Mouse (Mus musculus): ENCODE data around the gene Vmn1r198. TPM values are rescaled to one million over a fixed set of nuclear protein-coding genes. Genes with fewer than 3 reads are reported as not detected.
"Not testable (repeated sequence)": the region's sequence is repeated elsewhere in the genome, so short reads cannot be mapped to it uniquely, and the experiment has no call there.

Vmn1r198 gene
- not detected in 2 replicates for polyA plus RNA-seq (2015; fragmentation: Nextera tagmentation; extraction: Ambion mirVana)

DNA sequence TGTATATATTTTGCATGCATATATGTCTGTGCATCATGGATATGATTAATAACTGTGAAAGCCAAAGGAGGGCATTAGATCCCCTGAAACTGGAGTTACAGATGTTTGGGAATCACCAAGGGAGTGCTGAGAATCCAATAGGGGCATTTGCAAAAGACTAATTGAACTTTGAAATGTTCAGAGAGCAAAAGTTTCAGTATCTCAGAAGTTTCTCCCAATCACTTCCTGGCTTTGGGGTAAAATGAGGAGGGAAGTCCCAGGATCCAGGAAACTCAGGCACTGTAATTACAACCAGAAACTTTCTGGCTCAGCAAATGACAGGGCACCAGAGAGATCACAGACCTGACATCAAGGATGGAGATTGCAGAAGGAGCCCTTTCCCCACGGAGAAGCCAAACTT, at the start of gene Vmn1r198:
Gene Vmn1r198 (plus strand): TSS at position 301 of the 400 bp plus-strand sequence.
- no peaks in the 10 kb centered on the region for H3K36me3 ChIP-seq (ENCODE audit: control insufficient read depth, insufficient read depth)
- H3K9me3 ChIP-seq (replicated peaks; ENCODE audit: control insufficient read depth, low read length), result no peaks in the 10 kb centered on the region
- H3K4me2 ChIP-seq (ENCODE audit: low read depth, low read length), result no peak within 1 kb of the TSS
- H3K4me1 ChIP-seq (ENCODE audit: control insufficient read depth, insufficient read depth, low read length), result no peaks in the 10 kb centered on the region
- no peak for ATAC-seq (replicated peaks; ENCODE audit: extremely low read depth, insufficient read depth, low FRiP score)
- no peak within 1 kb of the TSS for H3K4me3 ChIP-seq (ENCODE audit: low read length)
- WGBS, result 30% methylated on average over 1 of the region's 1 CpGs
- no peak within 1 kb of the TSS for H3K9ac ChIP-seq (ENCODE audit: low read length)
- no peaks in the 10 kb centered on the region for H3K27me3 ChIP-seq (ENCODE audit: control insufficient read depth, insufficient read depth, low read length)
- H3K27ac ChIP-seq (ENCODE audit: low read length), result no peak within 1 kb of the TSS

DNA sequence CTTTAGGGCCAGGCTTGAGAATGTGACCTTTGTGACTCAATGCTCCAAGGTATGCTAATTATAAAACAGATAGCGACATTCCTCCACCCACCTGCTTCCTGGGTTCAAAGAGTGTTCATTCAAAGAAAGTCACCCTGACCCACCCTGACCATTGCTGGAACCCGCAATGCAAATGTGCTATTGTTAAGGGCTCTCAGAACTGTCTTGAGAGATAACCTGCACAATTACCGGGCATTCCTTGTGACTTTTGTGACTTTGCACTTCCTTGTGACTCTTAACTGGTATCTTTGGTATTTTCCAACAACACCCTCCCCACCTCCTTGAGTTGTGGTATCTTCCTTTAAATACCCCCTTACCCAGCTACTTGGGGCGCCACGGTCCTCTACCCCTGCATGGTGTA, 42.1 kb upstream of the Vmn1r198 start:
- H3K27me3 ChIP-seq (ENCODE audit: control insufficient read depth, insufficient read depth, low read length); H3K9me3 ChIP-seq (replicated peaks; ENCODE audit: control insufficient read depth, low read length); H3K4me3 ChIP-seq (ENCODE audit: low read length); H3K9ac ChIP-seq (ENCODE audit: low read length); H3K4me2 ChIP-seq (ENCODE audit: low read depth, low read length); ATAC-seq (replicated peaks; ENCODE audit: extremely low read depth, insufficient read depth, low FRiP score); H3K27ac ChIP-seq (ENCODE audit: low read length); H3K36me3 ChIP-seq (ENCODE audit: control insufficient read depth, insufficient read depth); H3K4me1 ChIP-seq (ENCODE audit: control insufficient read depth, insufficient read depth, low read length): not testable (repeated sequence)
- 84% methylated on average over 5 of the region's 5 CpGs for WGBS

DNA sequence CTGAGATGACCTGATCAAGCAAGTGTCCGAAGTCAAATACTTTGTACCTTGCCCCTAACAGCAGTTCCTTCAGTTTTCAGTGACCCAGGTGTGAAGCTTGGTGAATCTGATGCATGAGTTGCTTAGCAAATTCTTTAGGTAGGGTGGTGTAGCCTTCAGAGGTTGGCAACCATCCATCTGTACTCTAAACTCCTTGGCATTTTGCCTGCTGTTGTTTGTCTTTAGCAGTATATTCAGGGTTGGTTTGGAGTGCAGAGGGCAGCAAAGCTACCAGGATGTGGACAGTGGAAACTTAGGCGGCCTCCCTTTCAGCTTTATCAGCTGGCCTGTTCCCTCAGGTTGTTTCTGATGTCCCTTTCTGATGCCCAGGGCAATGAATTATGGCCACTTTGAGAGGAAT, 34.8 kb upstream of the Vmn1r198 start:
- H3K4me2 ChIP-seq (ENCODE audit: low read depth, low read length), result no peak overlapping the region
- no peak overlapping the region for H3K9ac ChIP-seq (ENCODE audit: low read length)
- no peaks in the 10 kb centered on the region for H3K9me3 ChIP-seq (replicated peaks; ENCODE audit: control insufficient read depth, low read length)
- H3K4me1 ChIP-seq (ENCODE audit: control insufficient read depth, insufficient read depth, low read length), result no peaks in the 10 kb centered on the region
- no peaks in the 10 kb centered on the region for H3K36me3 ChIP-seq (ENCODE audit: control insufficient read depth, insufficient read depth)
- H3K4me3 ChIP-seq (ENCODE audit: low read length), result no peak overlapping the region
- no peak for ATAC-seq (replicated peaks; ENCODE audit: extremely low read depth, insufficient read depth, low FRiP score)
- WGBS, result 64% methylated on average over 2 of the region's 2 CpGs
- H3K27me3 ChIP-seq (ENCODE audit: control insufficient read depth, insufficient read depth, low read length), result no peaks in the 10 kb centered on the region
- no peak overlapping the region for H3K27ac ChIP-seq (ENCODE audit: low read length)

DNA sequence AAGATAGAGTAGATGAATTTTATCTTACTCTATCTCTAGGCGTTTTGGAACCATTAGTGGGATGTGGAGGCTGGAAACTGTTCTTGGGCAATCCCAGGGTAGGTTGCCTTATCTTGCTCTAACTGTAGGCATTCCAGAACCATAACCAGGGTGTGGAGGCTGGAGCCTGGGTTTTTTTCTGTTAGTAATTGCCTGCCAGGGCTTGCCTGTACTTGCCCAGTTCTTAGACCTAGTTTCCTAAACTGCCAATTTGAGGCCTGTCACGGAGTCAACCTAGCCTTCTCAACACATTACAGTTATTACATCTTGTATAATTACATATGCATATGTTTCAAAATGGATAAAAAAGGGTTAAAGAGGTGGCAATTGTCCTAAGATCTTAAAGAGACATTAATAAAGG, 32.8 kb upstream of the Vmn1r198 start:
- Histone ChIP-seq H3K4me3 (ENCODE audit: low read length) (no peak overlapping the region), H3K27me3 (ENCODE audit: control insufficient read depth, insufficient read depth, low read length) (no peaks in the 10 kb centered on the region), H3K9ac (ENCODE audit: low read length) (no peak overlapping the region), H3K4me2 (ENCODE audit: low read depth, low read length) (no peak overlapping the region), H3K9me3 (replicated peaks; ENCODE audit: control insufficient read depth, low read length) (no peaks in the 10 kb centered on the region), H3K4me1 (ENCODE audit: control insufficient read depth, insufficient read depth, low read length) (no peaks in the 10 kb centered on the region), H3K27ac (ENCODE audit: low read length) (no peak overlapping the region), H3K36me3 (ENCODE audit: control insufficient read depth, insufficient read depth) (no peaks in the 10 kb centered on the region)
- ATAC-seq (replicated peaks; ENCODE audit: extremely low read depth, insufficient read depth, low FRiP score), result no peak
- 68% methylated on average over 2 of the region's 2 CpGs for WGBS

DNA sequence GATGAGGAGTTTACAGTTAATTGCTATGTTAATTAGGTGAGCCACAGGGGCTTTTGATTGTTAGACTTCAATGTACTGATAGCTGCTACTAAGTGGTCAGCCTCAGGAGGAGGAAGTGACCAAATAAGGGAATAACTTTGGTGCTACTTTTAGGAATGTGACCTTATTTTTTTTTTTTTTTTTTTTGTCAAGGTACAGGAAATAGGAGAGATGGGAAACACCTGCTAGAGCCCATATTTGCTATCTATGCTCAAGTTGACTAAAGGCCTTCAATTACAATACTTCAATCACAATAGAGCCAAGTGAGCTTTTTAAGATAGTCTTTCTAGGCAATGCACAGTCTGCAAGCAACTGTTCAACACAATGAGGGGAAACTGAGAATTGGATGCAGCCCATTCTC, 30.1 kb upstream of the Vmn1r198 start:
- H3K9me3 ChIP-seq (replicated peaks; ENCODE audit: control insufficient read depth, low read length), result no peaks in the 10 kb centered on the region
- H3K4me1 ChIP-seq (ENCODE audit: control insufficient read depth, insufficient read depth, low read length), result no peaks in the 10 kb centered on the region
- no peak overlapping the region for H3K4me2 ChIP-seq (ENCODE audit: low read depth, low read length)
- H3K9ac ChIP-seq (ENCODE audit: low read length), result no peak overlapping the region
- H3K36me3 ChIP-seq (ENCODE audit: control insufficient read depth, insufficient read depth), result no peaks in the 10 kb centered on the region
- H3K4me3 ChIP-seq (ENCODE audit: low read length), result no peak overlapping the region
- no peaks in the 10 kb centered on the region for H3K27me3 ChIP-seq (ENCODE audit: control insufficient read depth, insufficient read depth, low read length)
- ATAC-seq (replicated peaks; ENCODE audit: extremely low read depth, insufficient read depth, low FRiP score), result no peak
- no peak overlapping the region for H3K27ac ChIP-seq (ENCODE audit: low read length)

DNA sequence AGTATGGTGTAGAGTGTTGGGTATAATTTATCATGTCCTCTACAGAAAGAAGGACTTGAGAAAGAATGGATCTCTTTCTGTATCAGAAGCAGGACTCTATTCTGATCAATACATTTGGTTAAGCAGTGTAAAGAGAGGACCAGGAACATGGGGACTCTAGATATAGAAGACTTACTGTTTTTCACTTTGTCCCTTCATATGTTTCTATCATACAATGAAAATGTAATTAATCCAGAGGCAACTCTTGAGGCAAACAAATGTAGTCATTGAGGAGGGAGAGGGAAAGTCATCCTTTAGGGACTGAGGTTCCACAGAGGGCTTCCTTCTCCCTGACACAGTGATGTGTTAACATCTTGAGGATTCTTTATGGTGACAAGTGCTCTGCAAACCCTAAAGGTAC, 25.9 kb upstream of the Vmn1r198 start, which contains the start of gene Vmn1r197:
Gene Vmn1r197 (plus strand): TSS at position 301 of the 400 bp plus-strand sequence.
- Histone ChIP-seq H3K4me3 (ENCODE audit: low read length) (no peak within 1 kb of the TSS), H3K36me3 (ENCODE audit: control insufficient read depth, insufficient read depth) (no peaks in the 10 kb centered on the region), H3K4me1 (ENCODE audit: control insufficient read depth, insufficient read depth, low read length) (no peaks in the 10 kb centered on the region), H3K27ac (ENCODE audit: low read length) (no peak within 1 kb of the TSS), H3K27me3 (ENCODE audit: control insufficient read depth, insufficient read depth, low read length) (no peaks in the 10 kb centered on the region), H3K9me3 (replicated peaks; ENCODE audit: control insufficient read depth, low read length) (no peaks in the 10 kb centered on the region), H3K4me2 (ENCODE audit: low read depth, low read length) (no peak within 1 kb of the TSS), H3K9ac (ENCODE audit: low read length) (no peak within 1 kb of the TSS)
- no peak for ATAC-seq (replicated peaks; ENCODE audit: extremely low read depth, insufficient read depth, low FRiP score)

DNA sequence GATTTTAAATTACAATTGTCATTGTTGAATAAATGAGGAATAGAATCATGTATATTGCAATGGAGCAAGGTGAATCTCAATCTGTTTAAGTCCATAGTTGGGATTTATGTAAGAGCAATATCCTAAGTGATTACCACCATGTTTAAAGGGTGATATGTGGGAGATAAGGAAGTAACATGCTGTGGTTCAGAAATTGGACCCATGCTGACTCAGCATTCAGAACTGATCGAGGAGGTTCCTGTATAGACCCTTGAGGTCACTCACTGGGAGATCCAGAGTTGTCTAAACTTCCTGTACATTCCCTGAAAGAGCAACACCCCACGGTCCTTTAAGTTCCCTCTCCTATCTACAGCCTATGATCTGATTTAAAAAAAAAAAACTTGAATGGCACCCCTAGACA, 16.9 kb upstream of the Vmn1r198 start:
- Histone ChIP-seq H3K36me3 (ENCODE audit: control insufficient read depth, insufficient read depth) (no peaks in the 10 kb centered on the region), H3K27me3 (ENCODE audit: control insufficient read depth, insufficient read depth, low read length) (no peaks in the 10 kb centered on the region), H3K27ac (ENCODE audit: low read length) (no peak overlapping the region), H3K9ac (ENCODE audit: low read length) (no peak overlapping the region), H3K4me3 (ENCODE audit: low read length) (no peak overlapping the region), H3K4me1 (ENCODE audit: control insufficient read depth, insufficient read depth, low read length) (no peaks in the 10 kb centered on the region), H3K9me3 (replicated peaks; ENCODE audit: control insufficient read depth, low read length) (no peaks in the 10 kb centered on the region), H3K4me2 (ENCODE audit: low read depth, low read length) (no peak overlapping the region)
- 54% methylated on average over 2 of the region's 2 CpGs for WGBS
- no peak for ATAC-seq (replicated peaks; ENCODE audit: extremely low read depth, insufficient read depth, low FRiP score)

DNA sequence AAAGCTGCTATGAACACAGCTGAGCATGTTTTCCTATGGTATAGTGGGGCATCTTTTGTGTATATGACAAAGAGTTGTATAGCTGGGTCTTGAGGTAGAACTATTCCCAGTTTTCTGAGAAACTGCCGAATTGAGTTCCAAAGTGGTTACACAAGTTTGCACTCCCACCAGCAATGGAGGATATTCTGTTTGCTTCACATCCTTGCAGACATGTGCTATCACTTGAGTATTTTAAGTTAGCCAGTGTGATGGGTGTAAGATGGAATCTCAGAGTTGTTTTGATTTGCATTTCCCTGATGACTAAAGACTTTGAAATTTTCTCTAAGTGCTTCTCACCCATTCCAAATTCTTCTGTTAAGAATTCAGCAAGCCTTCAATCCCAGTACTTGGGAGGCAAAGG, 14.6 kb upstream of the Vmn1r198 start:
- no peak overlapping the region for H3K4me2 ChIP-seq (ENCODE audit: low read depth, low read length)
- no peak overlapping the region for H3K9ac ChIP-seq (ENCODE audit: low read length)
- no peak overlapping the region for H3K27ac ChIP-seq (ENCODE audit: low read length)
- no peaks in the 10 kb centered on the region for H3K27me3 ChIP-seq (ENCODE audit: control insufficient read depth, insufficient read depth, low read length)
- 69% methylated on average over 1 of the region's 1 CpGs for WGBS
- H3K4me1 ChIP-seq (ENCODE audit: control insufficient read depth, insufficient read depth, low read length), result no peaks in the 10 kb centered on the region
- ATAC-seq (replicated peaks; ENCODE audit: extremely low read depth, insufficient read depth, low FRiP score), result no peak
- no peaks in the 10 kb centered on the region for H3K36me3 ChIP-seq (ENCODE audit: control insufficient read depth, insufficient read depth)
- H3K4me3 ChIP-seq (ENCODE audit: low read length), result no peak overlapping the region
- no peaks in the 10 kb centered on the region for H3K9me3 ChIP-seq (replicated peaks; ENCODE audit: control insufficient read depth, low read length)

DNA sequence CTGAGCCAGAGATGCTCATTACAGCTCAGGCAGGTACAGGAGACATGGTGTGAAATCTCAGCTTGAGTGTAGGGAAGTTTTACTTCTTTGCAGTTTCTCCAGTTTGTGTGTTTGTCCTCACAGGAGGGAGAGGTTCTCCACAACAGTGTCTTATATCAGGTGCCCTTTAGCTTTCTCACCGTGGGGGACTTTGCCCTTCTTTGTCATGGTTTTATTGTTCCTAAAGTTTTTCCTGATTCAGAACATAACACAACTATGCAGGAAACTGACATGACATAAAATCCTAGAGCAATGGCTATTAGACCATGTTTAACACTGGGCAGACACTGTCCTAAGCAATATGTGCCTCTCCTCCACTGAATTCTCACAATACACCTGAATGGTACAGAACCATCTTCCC, 649 bp downstream of the Vmn1r198 start:
- no peaks in the 10 kb centered on the region for H3K36me3 ChIP-seq (ENCODE audit: control insufficient read depth, insufficient read depth)
- WGBS, result 85% methylated on average over 1 of the region's 1 CpGs
- H3K27ac ChIP-seq (ENCODE audit: low read length), result no peak overlapping the region
- H3K9ac ChIP-seq (ENCODE audit: low read length), result no peak overlapping the region
- no peak overlapping the region for H3K4me3 ChIP-seq (ENCODE audit: low read length)
- no peak for ATAC-seq (replicated peaks; ENCODE audit: extremely low read depth, insufficient read depth, low FRiP score)
- no peaks in the 10 kb centered on the region for H3K9me3 ChIP-seq (replicated peaks; ENCODE audit: control insufficient read depth, low read length)
- H3K4me1 ChIP-seq (ENCODE audit: control insufficient read depth, insufficient read depth, low read length), result no peaks in the 10 kb centered on the region
- no peaks in the 10 kb centered on the region for H3K27me3 ChIP-seq (ENCODE audit: control insufficient read depth, insufficient read depth, low read length)
- no peak overlapping the region for H3K4me2 ChIP-seq (ENCODE audit: low read depth, low read length)

DNA sequence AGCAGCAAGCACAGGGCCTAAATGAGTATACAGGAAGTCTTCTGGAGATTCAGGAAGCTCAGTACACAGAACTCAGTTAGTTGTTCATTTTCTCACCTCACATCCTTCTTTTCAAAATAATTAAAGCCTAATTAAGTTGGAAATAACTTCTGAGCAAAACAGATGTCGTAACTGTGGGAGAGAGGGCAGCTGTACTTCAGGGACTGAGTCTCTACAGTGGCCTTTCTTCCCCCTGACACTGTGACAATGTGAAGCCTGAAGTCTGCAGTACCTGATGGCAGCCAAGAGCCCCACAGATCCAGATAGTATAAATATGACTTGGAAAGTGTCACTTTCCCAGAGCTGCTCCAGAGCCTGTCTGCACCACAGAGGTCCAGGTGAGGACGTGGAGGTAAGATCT, 29.4 kb downstream of the Vmn1r198 start, which contains the start of gene Vmn1r199:
Gene Vmn1r199 (plus strand): TSS at position 301 of the 400 bp plus-strand sequence.
- Histone ChIP-seq H3K4me2 (ENCODE audit: low read depth, low read length) (no peak within 1 kb of the TSS), H3K4me1 (ENCODE audit: control insufficient read depth, insufficient read depth, low read length) (peaks cover 6% of the 10 kb centered on the region), H3K27me3 (ENCODE audit: control insufficient read depth, insufficient read depth, low read length) (no peaks in the 10 kb centered on the region), H3K36me3 (ENCODE audit: control insufficient read depth, insufficient read depth) (no peaks in the 10 kb centered on the region), H3K9me3 (replicated peaks; ENCODE audit: control insufficient read depth, low read length) (no peaks in the 10 kb centered on the region), H3K4me3 (ENCODE audit: low read length) (no peak within 1 kb of the TSS), H3K9ac (ENCODE audit: low read length) (no peak within 1 kb of the TSS), H3K27ac (ENCODE audit: low read length) (no peak within 1 kb of the TSS)
- ATAC-seq (replicated peaks; ENCODE audit: extremely low read depth, insufficient read depth, low FRiP score), result no peak
- 77% methylated on average over 2 of the region's 2 CpGs for WGBS
